Mouse (Mus musculus) kidney, postnatal 0 days (tissue): Measurements from ENCODE around the gene Ddx52. TPM values are rescaled to one million over a fixed set of nuclear protein-coding genes. Genes with fewer than 3 reads are reported as not detected.
A peak's percentile ranks its signal among the peaks of the same experiment; 100 is the strongest.

ENCODE experiments used
- ATAC-seq: fragments of 200-750 bp; cut with Nextera tagmentation; replicated peaks from 2 replicates; pipeline ENCODE4 v1.8.0; 2017; ENCODE audit warnings: low read depth, moderate number of reproducible peaks, moderate TSS enrichment, moderate library complexity; ENCODE audit not compliant: low FRiP score
- DNase-seq: peaks from one replicate; pipeline ENCODE4 v3.0.0-alpha.2; 2016; ENCODE audit warnings: low spot score
- H3K27ac ChIP-seq: fragments of 300-500 bp; sonication (generic); 2 replicates; pipeline ENCODE4 v1.5.1; 2014; ENCODE audit warnings: mild to moderate bottlenecking
- H3K27me3 ChIP-seq: fragments of 300-500 bp; sonication (generic); 2 replicates; pipeline ENCODE4 v1.6.1; 2014; ENCODE audit warnings: low read length, mixed read lengths; ENCODE audit not compliant: insufficient read depth
- H3K36me3 ChIP-seq: fragments of 300-500 bp; sonication (generic); 2 replicates; pipeline ENCODE4 v1.6.1; 2014; ENCODE audit warnings: low read length, mixed read lengths; ENCODE audit not compliant: insufficient read depth
- H3K4me1 ChIP-seq: fragments of 300-500 bp; sonication (generic); replicated peaks from 2 replicates; pipeline ENCODE4 v1.6.1; 2014; ENCODE audit warnings: antibody characterized with exemption, low read length, mixed read lengths; ENCODE audit not compliant: insufficient read depth
- H3K4me2 ChIP-seq: fragments of 300-500 bp; sonication (generic); 2 replicates; pipeline ENCODE4 v1.6.1; 2014; ENCODE audit warnings: mild to moderate bottlenecking, low read length, moderate library complexity, mixed read lengths
- H3K4me3 ChIP-seq: fragments of 300-500 bp; sonication (generic); replicated peaks from 2 replicates; pipeline ENCODE4 v1.5.1; 2014; ENCODE audit warnings: low read depth, low read length
- H3K9ac ChIP-seq: fragments of 300-500 bp; sonication (generic); 2 replicates; pipeline ENCODE4 v1.6.1; 2014; ENCODE audit warnings: low read depth, low read length
- H3K9me3 ChIP-seq: fragments of 300-500 bp; sonication (generic); replicated peaks from 2 replicates; pipeline ENCODE4 v1.6.1; 2016; ENCODE audit warnings: low read length, inconsistent platforms, mixed read lengths
- CTCF ChIP-seq: IDR thresholded peaks from 2 replicates; pipeline ENCODE4 v1.5.1; 2016; ENCODE audit warnings: antibody characterized with exemption, low read depth, mild to moderate bottlenecking, moderate library complexity
- WGBS: fragments of 180-500 bp; shearing (Covaris S2); extraction: QIAGEN DNeasy Blood & Tissue Kit; methylation state at CpG from one replicate; pipeline ENCODE4 v1.1.7; 2014; 5-methylcytosine and 5-hydroxymethylcytosine counted together
- polyA plus RNA-seq: library from polyadenylated mRNA; unstranded; fragments of >200 nt; fragmentation: Nextera tagmentation; extraction: Ambion mirVana; gene quantifications from 2 replicates; pipeline ENCODE4 v1.2.1, GENCODE M21; 2015

The Ddx52 gene
- polyA plus RNA-seq, 1 experiment from 2014 or later, result 32.5 TPM

DNA sequence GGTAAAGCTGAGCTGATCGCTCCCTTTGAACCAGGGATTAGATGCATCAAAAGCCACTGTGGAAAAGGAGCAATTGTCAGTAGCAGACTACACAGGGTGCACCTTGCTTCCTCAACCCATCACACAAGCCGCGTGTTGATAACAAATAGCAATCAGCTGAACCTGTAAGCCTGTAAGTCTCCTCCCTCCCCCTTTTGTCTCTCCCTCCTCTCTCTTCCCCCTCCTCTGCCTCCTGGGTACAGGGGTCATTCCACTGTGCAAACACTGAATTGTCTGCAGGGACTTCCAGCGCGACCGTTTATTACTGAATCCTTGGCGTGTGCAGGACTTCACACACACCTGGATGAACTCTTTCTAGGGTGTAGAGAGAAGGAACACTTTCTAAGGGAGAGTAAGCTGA lies 33.5 kb upstream of the Ddx52 start:
- no peak overlapping the region for H3K4me2 ChIP-seq
- no peak overlapping the region for H3K4me3 ChIP-seq
- H3K9me3 ChIP-seq, result no peaks in the 10 kb centered on the region
- no peak for DNase-seq
- H3K27ac ChIP-seq, result no peak overlapping the region
- no peaks in the 10 kb centered on the region; the same call in 1 of the 2 replicates for H3K4me1 ChIP-seq
- 24% methylated on average over 7 of the region's 7 CpGs for WGBS
- no peaks in the 10 kb centered on the region for H3K27me3 ChIP-seq
- H3K9ac ChIP-seq, result no peak overlapping the region
- no peak for ATAC-seq
- no peak for TF ChIP-seq CTCF
- peaks cover 10% of the 10 kb centered on the region; the same call in 1 of the 2 replicates for H3K36me3 ChIP-seq

DNA sequence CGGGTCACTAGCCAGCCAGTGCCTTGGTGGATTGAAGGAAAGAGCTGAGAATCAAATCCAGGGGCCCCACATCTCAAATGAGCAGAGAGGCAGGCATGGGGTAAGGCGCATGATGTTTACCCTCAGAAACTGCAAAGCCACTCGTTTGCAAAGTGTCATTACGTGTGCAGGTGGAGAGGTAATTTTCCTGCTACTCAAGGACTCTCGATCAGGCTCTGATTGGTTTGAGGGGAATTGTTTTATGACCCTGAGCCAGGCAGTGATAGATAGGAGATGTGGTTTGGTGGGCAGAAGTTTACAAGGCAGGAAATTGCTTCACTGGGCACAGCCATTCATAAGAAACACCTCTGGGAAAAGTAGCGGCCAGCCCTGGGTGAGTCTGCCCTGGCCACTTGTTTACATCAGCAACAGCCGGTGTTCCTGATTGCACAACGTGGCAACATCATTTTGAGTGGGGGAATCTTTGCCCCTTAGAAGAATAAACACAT lies 28.0 kb upstream of the Ddx52 start:
- TF ChIP-seq CTCF, result no peak
- peak overlapping the region; percentile 19; the same call in 1 of the 2 replicates for H3K27ac ChIP-seq

DNA sequence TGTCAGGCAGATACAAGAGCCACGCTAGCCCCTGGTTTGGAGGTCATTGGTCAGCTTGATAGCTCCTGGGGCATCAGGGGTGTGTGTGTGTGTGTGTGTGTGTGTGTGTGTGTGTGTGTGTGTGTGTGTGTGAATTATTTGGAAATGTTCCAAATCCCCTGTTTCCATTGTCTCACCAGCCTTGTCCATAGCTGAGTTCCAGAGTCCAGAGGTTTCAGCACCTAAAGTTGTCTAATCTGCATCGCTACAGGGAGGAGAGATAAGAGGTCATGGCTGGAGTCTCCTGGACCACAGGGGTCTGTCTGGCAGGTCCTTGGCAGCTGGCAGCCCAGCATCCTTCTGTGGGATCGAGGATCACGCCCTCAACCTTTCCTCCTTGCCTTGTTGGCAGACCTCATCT lies 27.4 kb upstream of the Ddx52 start:
- Histone ChIP-seq H3K4me1 (no peaks in the 10 kb centered on the region; the same call in 1 of the 2 replicates), H3K36me3 (no peaks in the 10 kb centered on the region), H3K4me2 (no peak overlapping the region), H3K27me3 (no peaks in the 10 kb centered on the region), H3K4me3 (no peak overlapping the region), H3K27ac (no peak overlapping the region), H3K9me3 (no peaks in the 10 kb centered on the region), H3K9ac (no peak overlapping the region)
- no peak for TF ChIP-seq CTCF
- WGBS, result 73% methylated on average over 4 of the region's 4 CpGs
- ATAC-seq, result no peak
- no peak for DNase-seq

More for the DNA sequence above, 28.0 kb upstream of the Ddx52 start:
- Histone ChIP-seq H3K27me3 (no peaks in the 10 kb centered on the region), H3K9me3 (no peaks in the 10 kb centered on the region), H3K4me1 (no peaks in the 10 kb centered on the region; the same call in 1 of the 2 replicates), H3K4me3 (no peak overlapping the region), H3K36me3 (no peaks in the 10 kb centered on the region), H3K9ac (no peak overlapping the region), H3K4me2 (no peak overlapping the region)
- DNase-seq (peak; percentile 52), ATAC-seq (peak; percentile 67; the same call in 1 of the 2 replicates)
- 14% methylated on average over 8 of the region's 8 CpGs for WGBS

DNA sequence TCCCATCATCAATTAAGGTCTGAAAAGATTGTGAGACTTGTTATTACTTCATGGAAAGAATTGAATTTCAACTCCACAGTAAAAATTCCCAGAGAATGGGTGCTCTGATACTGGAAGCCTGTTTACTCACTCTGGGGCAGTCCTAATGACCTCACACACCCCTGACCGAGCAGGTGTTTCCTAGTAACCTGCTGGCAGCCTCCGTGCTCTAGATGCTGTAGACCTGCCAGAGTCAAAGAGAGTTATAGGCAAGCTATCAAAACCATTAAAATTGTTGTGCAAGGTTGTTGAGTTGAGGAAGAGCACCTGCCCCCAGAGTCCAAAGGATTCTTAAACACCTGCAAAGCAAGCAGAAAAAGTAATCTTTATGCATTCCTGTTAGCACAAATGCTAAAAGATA lies 19.3 kb upstream of the Ddx52 start:
- Histone ChIP-seq H3K4me3 (no peak overlapping the region), H3K4me2 (no peak overlapping the region), H3K36me3 (no peaks in the 10 kb centered on the region), H3K9ac (no peak overlapping the region), H3K27ac (no peak overlapping the region), H3K9me3 (no peaks in the 10 kb centered on the region), H3K27me3 (no peaks in the 10 kb centered on the region), H3K4me1 (no peaks in the 10 kb centered on the region)
- DNase-seq (no peak), ATAC-seq (no peak)
- WGBS, result 27% methylated on average over 2 of the region's 2 CpGs
- TF ChIP-seq CTCF, result no peak

DNA sequence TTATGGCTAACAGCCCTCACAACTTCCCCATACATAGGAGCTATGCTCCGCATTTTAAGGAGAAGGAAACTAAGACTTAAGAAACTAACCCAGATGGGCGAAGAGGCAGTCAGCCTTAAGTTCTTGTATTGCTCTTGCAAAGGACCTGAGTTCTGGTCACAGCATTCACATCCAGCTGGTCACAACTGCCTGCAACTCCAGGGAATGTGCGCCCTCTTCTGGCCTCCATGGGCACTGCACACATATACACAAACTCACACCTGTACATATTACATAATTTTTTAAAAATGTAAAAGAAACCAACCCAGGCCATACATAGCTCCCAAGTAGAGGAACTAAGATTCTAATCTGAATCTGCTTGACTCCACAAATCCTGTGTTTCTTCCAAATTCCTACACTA lies 14.8 kb upstream of the Ddx52 start:
- DNase-seq, result no peak
- Histone ChIP-seq H3K9me3 (no peaks in the 10 kb centered on the region), H3K4me1 (no peaks in the 10 kb centered on the region), H3K9ac (no peak overlapping the region), H3K4me2 (no peak overlapping the region), H3K36me3 (no peaks in the 10 kb centered on the region), H3K27me3 (no peaks in the 10 kb centered on the region), H3K4me3 (no peak overlapping the region), H3K27ac (no peak overlapping the region)
- no peak for ATAC-seq
- 68% methylated on average over 3 of the region's 3 CpGs for WGBS
- peak; percentile 69 for TF ChIP-seq CTCF

DNA sequence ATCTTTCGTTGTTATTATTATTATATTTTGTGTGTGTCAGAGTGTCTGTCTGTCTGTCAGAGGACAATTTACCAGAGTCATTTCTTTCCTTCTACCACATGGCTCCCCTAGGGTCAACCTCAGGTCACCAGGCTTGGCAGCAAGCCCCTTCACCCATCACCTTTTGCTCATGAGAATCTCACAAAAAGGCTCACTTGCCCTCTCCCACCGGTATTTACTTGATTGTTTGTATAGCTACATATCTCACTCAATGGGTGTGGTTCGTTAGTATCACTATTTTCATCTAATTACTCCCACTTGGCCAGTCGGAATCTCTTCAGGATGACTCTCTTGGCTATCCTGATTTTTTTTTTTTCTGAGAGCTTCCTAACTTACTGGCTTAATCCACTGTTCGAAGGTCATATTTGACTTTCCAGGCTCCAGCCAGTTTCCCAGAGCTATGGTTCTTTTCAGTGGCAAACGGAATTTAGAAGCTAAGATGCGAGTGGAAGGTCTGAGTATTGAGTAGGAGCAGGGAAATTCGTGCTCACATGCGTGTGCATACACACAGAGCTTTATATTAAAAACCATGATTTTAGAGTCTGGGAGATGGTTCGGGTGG lies 9.3 kb upstream of the Ddx52 start:
- Histone ChIP-seq H3K36me3 (no peaks in the 10 kb centered on the region), H3K27ac (no peak overlapping the region), H3K4me3 (no peak overlapping the region), H3K9ac (no peak overlapping the region), H3K4me2 (no peak overlapping the region), H3K27me3 (no peaks in the 10 kb centered on the region), H3K4me1 (no peaks in the 10 kb centered on the region), H3K9me3 (no peaks in the 10 kb centered on the region)
- 77% methylated on average over 10 of the region's 10 CpGs for WGBS
- no peak for DNase-seq
- no peak for ATAC-seq
- no peak for TF ChIP-seq CTCF

DNA sequence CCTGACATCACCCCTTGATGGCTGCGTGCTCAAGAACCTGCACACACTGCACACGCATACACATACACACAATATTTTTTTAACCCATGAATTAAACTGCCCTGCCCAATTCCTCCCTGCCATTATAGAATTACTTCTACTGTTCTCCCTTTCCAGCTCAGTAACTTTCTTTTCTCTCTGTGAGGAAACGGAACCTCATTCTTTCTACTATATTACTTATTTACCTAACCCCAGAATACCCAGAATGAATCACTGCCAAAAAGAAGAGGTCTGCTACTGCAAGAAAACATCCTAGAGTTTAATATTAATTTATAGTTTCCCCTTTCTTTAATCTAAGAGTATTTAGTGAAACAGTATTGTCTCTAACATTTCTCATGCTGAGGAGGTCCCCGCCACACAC lies 8.5 kb upstream of the Ddx52 start:
- H3K27ac ChIP-seq, result no peak overlapping the region
- H3K9ac ChIP-seq, result no peak overlapping the region
- no peak for DNase-seq
- WGBS, result 45% methylated on average over 4 of the region's 4 CpGs
- no peak overlapping the region for H3K4me2 ChIP-seq
- H3K27me3 ChIP-seq, result no peaks in the 10 kb centered on the region
- no peaks in the 10 kb centered on the region for H3K4me1 ChIP-seq
- H3K36me3 ChIP-seq, result no peaks in the 10 kb centered on the region
- no peak for TF ChIP-seq CTCF
- no peak for ATAC-seq
- H3K9me3 ChIP-seq, result no peaks in the 10 kb centered on the region
- no peak overlapping the region for H3K4me3 ChIP-seq
